Mouse (Mus musculus) CH12.LX (cell line): Measurements from ENCODE around the gene Hist1h4d.

Experiments used
- CHD1 ChIP-seq: IDR thresholded peaks from 2 replicates; pipeline ENCODE4 v1.6.1; 2012; ENCODE audit warnings: low read depth, low read length, improper control_type of control experiment, inconsistent platforms
- CTCF ChIP-seq, 2 experiments: IDR thresholded peaks in 1 of 2; conservative IDR thresholded peaks in 1 of 2; 2 replicates each; pipeline ENCODE4 v1.5.1; 2011 to 2012; ENCODE audit warnings: low read depth in 2 of 2, low read length in 2 of 2, improper control_type of control experiment in 1 of 2, inconsistent platforms in 1 of 2, mild to moderate bottlenecking in 1 of 2, moderate library complexity in 1 of 2
- EP300 ChIP-seq: IDR thresholded peaks from 2 replicates; pipeline ENCODE4 v1.6.1; 2011; ENCODE audit warnings: low read length, improper control_type of control experiment
- ETS1 ChIP-seq: conservative IDR thresholded peaks from 2 replicates; pipeline ENCODE4 v1.6.1; 2012; ENCODE audit warnings: low read depth, mild to moderate bottlenecking, inconsistent platforms, low read length, improper control_type of control experiment, moderate library complexity
- HCFC1 ChIP-seq: IDR thresholded peaks from 2 replicates; pipeline ENCODE4 v1.6.1; 2012; ENCODE audit warnings: low read depth, mild to moderate bottlenecking, inconsistent platforms, low read length, improper control_type of control experiment
- JUND ChIP-seq: conservative IDR thresholded peaks from 2 replicates; pipeline ENCODE4 v1.6.1; 2011; ENCODE audit warnings: low read depth, low read length, improper control_type of control experiment
- MAFK ChIP-seq: IDR thresholded peaks from 2 replicates; pipeline ENCODE4 v1.6.1; 2011; ENCODE audit warnings: low read length, improper control_type of control experiment; ENCODE audit not compliant: insufficient replicate concordance
- MAX ChIP-seq: IDR thresholded peaks from 2 replicates; pipeline ENCODE4 v1.6.1; 2011; ENCODE audit warnings: low read length, improper control_type of control experiment
- POLR2A ChIP-seq: IDR thresholded peaks from 2 replicates; pipeline ENCODE4 v1.6.1; 2011; ENCODE audit warnings: low read depth, mild to moderate bottlenecking, improper control_type of control experiment, low read length
- RAD21 ChIP-seq: IDR thresholded peaks from 2 replicates; pipeline ENCODE4 v1.6.1; 2011; ENCODE audit warnings: low read depth, mild to moderate bottlenecking, low read length, improper control_type of control experiment, moderate library complexity
- RCOR1 ChIP-seq: conservative IDR thresholded peaks from 2 replicates; pipeline ENCODE4 v1.6.1; 2012; ENCODE audit warnings: low read depth, mild to moderate bottlenecking, inconsistent platforms, low read length, improper control_type of control experiment
- TBP ChIP-seq: conservative IDR thresholded peaks from 2 replicates; pipeline ENCODE4 v1.6.1; 2011; ENCODE audit warnings: low read depth, low read length, improper control_type of control experiment
- USF1 ChIP-seq: IDR thresholded peaks from 2 replicates; pipeline ENCODE4 v1.6.1; 2014; ENCODE audit warnings: low read depth, mild to moderate bottlenecking, inconsistent platforms, low read length, improper control_type of control experiment
- ZKSCAN1 ChIP-seq: IDR thresholded peaks from 2 replicates; pipeline ENCODE4 v1.6.1; 2012; ENCODE audit warnings: low read depth, inconsistent platforms, low read length, improper control_type of control experiment, borderline replicate concordance

DNA sequence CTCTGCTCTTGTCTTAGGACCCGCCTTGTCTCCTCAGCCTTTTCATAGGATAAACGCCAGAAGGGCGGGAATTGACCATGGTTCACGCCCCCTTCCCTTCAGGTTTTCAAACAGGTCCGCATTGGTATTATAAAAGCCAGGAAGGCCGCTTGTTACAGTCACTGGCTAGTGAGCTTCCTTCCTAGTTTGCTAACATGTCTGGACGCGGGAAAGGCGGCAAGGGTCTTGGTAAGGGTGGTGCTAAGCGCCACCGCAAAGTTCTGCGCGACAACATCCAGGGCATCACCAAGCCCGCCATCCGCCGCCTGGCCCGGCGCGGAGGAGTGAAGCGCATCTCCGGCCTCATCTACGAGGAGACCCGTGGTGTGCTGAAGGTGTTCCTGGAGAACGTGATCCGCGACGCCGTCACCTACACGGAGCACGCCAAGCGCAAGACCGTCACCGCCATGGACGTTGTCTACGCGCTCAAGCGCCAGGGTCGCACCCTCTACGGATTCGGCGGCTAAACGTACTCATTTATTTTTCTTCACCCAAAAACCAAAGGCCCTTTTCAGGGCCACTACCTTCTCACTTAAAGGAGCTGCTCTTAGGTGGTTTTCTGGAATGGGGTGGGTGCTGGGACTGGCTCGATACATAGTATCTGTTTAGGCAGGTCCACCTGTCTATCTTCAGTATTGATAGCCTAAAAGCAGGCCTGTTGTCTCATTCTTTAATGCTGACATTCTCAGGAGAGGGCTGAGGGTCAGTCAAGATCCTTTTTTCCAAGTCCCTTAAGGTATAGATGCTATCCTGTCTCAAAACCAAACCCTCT lies at the start of gene Hist1h4d:
- TF ChIP-seq ZKSCAN1 (no peak), MAX (peak; percentile 33; the same call in 1 of the 2 replicates), EP300 (no peak), CTCF (conservative IDR thresholded peaks at IDR 0.05 in 1 of 2, IDR thresholded peaks at IDR 0.05 in 1 of 2; ENCODE audit: low read depth in 2 of 2, low read length in 2 of 2) (no peak), MAFK (no peak), TBP (peak; percentile 99), RCOR1 (peak; percentile 95), CHD1 (peak; percentile 83), JUND (no peak), HCFC1 (peak; percentile 85), USF1 (no peak), RAD21 (no peak), POLR2A (peak; percentile 99), ETS1 (0 out of 2 replicates have a peak, but pooled peaks have one; percentile 19)
